Mouse (Mus musculus) forebrain, embryonic 15.5 days (tissue): ENCODE results near the gene Prdm2. TPM values are rescaled to one million over a fixed set of nuclear protein-coding genes. Genes with fewer than 3 reads are reported as not detected.

Experiments
- ATAC-seq: fragments of 200-750 bp; cut with Nextera tagmentation; replicated peaks from 2 replicates; pipeline ENCODE4 v1.8.0; 2017; ENCODE audit warnings: mild to moderate bottlenecking, moderate TSS enrichment, moderate library complexity
- H3K27ac ChIP-seq: fragments of 300-500 bp; sonication (generic); replicated peaks from 2 replicates; pipeline ENCODE4 v1.5.1; 2015; ENCODE audit warnings: mild to moderate bottlenecking, inconsistent platforms
- H3K27me3 ChIP-seq: fragments of 300-500 bp; sonication (generic); 2 replicates; pipeline ENCODE4 v1.6.1; 2015; ENCODE audit warnings: inconsistent platforms
- H3K36me3 ChIP-seq: fragments of 300-500 bp; sonication (generic); 2 replicates; pipeline ENCODE4 v1.6.1; 2015; ENCODE audit warnings: mild to moderate bottlenecking, inconsistent platforms
- H3K4me1 ChIP-seq: fragments of 300-500 bp; sonication (generic); 2 replicates; pipeline ENCODE4 v1.6.1; 2015; ENCODE audit warnings: inconsistent platforms
- H3K4me2 ChIP-seq: fragments of 300-500 bp; sonication (generic); replicated peaks from 2 replicates; pipeline ENCODE4 v1.6.1; 2015; ENCODE audit warnings: mild to moderate bottlenecking, inconsistent platforms
- H3K4me3 ChIP-seq: fragments of 300-500 bp; sonication (generic); 2 replicates; pipeline ENCODE4 v1.5.1; 2015; ENCODE audit warnings: mild to moderate bottlenecking, inconsistent platforms
- H3K9ac ChIP-seq: fragments of 300-500 bp; sonication (generic); replicated peaks from 2 replicates; pipeline ENCODE4 v1.6.1; 2015; ENCODE audit warnings: mild to moderate bottlenecking, inconsistent platforms
- H3K9me3 ChIP-seq: fragments of 300-500 bp; sonication (generic); 2 replicates; pipeline ENCODE4 v1.6.1; 2016; ENCODE audit warnings: inconsistent platforms
- whole genome bisulfite sequencing: fragments of 180-500 bp; shearing (Covaris S2); methylation state at CpG from one replicate; pipeline ENCODE4 v1.1.7; 2015; ENCODE audit warnings: mixed read lengths; 5-methylcytosine and 5-hydroxymethylcytosine counted together
- polyA plus RNA-seq: library from polyadenylated mRNA; unstranded; fragments of >200 nt; fragmentation: Nextera tagmentation; extraction: Ambion mirVana; gene quantifications from 2 replicates; pipeline ENCODE4 v1.2.1, GENCODE M21; 2015

Prdm2 gene
- 16.9 and 18.4 TPM in 2 replicates for polyA plus RNA-seq

- H3K9ac ChIP-seq: peak within 1 kb of the TSS; percentile 86
- H3K27me3 ChIP-seq: no peaks in the 10 kb centered on the region
- peaks cover 30% of the 10 kb centered on the region for H3K4me1 ChIP-seq
- H3K27ac ChIP-seq: peak within 1 kb of the TSS; percentile 89
- 2% methylated on average over 86 of the region's 96 CpGs for WGBS
- peak; percentile 78 for ATAC-seq
- peak within 1 kb of the TSS; percentile 87 for H3K4me3 ChIP-seq
- no peaks in the 10 kb centered on the region for H3K9me3 ChIP-seq
- peak within 1 kb of the TSS; percentile 79 for H3K4me2 ChIP-seq
- H3K36me3 ChIP-seq: no peaks in the 10 kb centered on the region
Measured at GRCm38 (mm10) chr4:143212341-143213174, at the start of gene Prdm2. Prdm2 (minus strand) TSS chr4:143212995.

- Histone ChIP-seq H3K4me3 (no peak overlapping the region), H3K9me3 (no peaks in the 10 kb centered on the region), H3K27ac (no peak overlapping the region), H3K36me3 (no peaks in the 10 kb centered on the region), H3K27me3 (no peaks in the 10 kb centered on the region), H3K4me1 (no peaks in the 10 kb centered on the region), H3K9ac (no peak overlapping the region), H3K4me2 (no peak overlapping the region)
- WGBS: 63% methylated on average over 7 of the region's 8 CpGs
- ATAC-seq: peak; percentile 58
Measured at GRCm38 (mm10) chr4:143259718-143260349, 47.0 kb upstream of the Prdm2 start.

DNA sequence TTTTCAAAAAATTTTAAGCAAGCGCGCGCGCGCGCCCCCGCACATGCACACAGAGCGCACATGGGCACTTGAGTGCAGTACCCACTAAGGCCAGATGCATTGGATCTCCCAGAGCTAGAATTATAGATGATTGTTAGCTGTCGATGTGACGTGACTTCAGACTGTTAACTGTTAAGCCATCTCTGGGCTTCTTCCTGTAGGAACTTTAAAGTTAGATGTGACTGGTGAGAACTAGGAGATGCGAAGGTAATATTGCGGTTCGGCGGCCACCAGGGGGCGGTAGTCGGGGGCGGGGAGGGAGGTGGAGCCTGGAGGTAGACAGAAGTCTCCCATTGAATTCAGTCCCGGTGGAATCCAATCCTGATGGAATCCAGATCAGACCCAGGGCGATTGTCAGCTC, 45.7 kb upstream of the Prdm2 start:
- Histone ChIP-seq H3K27ac (no peak overlapping the region), H3K4me1 (no peaks in the 10 kb centered on the region), H3K9me3 (no peaks in the 10 kb centered on the region), H3K4me2 (peak overlapping the region; percentile 24; the same call in 1 of the 2 replicates), H3K4me3 (no peak overlapping the region), H3K36me3 (no peaks in the 10 kb centered on the region), H3K27me3 (no peaks in the 10 kb centered on the region), H3K9ac (no peak overlapping the region)
- peak; percentile 32; the same call in 1 of the 2 replicates for ATAC-seq
- 39% methylated on average over 19 of the region's 19 CpGs for WGBS

DNA sequence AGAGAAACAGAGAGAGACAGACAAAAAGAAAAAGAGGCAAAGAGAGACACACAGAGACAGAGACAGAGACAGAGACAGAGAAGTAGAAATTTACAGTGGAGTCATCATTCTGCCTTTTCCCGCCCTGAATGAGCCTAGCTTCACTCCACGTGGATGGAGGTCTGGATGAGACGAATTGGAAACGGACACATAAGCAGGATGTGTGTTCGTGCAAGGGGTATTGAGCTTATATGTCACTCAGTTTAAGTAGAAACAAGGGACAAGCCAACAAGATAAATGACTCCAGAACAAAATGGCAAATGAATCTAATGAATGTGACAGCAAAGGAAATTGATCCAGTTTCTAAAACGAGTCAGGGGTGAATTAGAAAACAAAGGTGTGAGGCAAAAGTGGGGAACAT, 45.2 kb upstream of the Prdm2 start:
- 57% methylated on average over 6 of the region's 6 CpGs for WGBS
- no peaks in the 10 kb centered on the region for H3K27me3 ChIP-seq
- no peak for ATAC-seq
- no peak overlapping the region for H3K4me2 ChIP-seq
- H3K36me3 ChIP-seq: no peaks in the 10 kb centered on the region
- no peaks in the 10 kb centered on the region for H3K4me1 ChIP-seq
- no peaks in the 10 kb centered on the region for H3K9me3 ChIP-seq
- no peak overlapping the region for H3K9ac ChIP-seq
- H3K4me3 ChIP-seq: no peak overlapping the region
- no peak overlapping the region for H3K27ac ChIP-seq

DNA sequence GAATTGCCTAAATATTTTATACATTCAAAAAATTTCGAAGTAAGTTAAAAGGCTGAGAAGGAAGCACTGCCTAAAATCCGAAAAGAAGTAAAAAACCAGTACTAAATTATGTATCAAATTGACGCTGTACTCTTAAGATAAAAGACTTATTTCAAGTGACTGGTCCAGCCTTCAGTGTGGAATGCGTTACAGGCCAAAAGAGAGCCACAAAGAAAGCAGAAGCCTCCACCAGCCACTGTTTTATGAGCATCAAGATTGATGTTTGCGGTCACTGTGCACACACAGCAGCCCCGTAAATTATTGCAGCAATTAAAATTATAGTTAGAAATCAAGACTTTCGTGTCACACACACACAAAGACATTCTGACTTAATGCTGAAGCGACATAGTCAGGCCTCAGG, 42.7 kb upstream of the Prdm2 start:
- H3K27ac ChIP-seq: no peak overlapping the region
- 84% methylated on average over 8 of the region's 8 CpGs for WGBS

DNA sequence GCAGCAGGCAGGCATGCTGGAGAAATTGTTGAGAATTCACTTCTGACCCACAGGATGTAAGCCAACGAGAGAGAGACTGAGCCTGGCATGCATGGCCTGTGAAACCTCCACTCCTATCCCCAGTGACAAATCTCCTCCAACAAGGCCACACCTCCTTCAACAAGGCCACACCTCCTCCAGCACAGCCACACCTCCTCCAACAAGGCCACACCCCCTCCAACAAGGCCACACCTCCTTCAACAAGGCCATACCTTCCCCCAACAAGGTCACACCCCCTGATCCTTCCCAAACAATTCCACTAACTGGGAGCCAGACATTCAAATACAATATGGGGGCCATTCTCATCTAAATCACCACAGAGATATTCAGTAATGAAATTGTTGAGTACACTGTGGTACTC, 40.6 kb upstream of the Prdm2 start:
- H3K9me3 ChIP-seq: no peaks in the 10 kb centered on the region
- no peaks in the 10 kb centered on the region for H3K4me1 ChIP-seq
- H3K9ac ChIP-seq: no peak overlapping the region
- no peak overlapping the region for H3K27ac ChIP-seq
- no peaks in the 10 kb centered on the region for H3K27me3 ChIP-seq
- no peak overlapping the region for H3K4me2 ChIP-seq
- WGBS: 77% methylated on average over 1 of the region's 1 CpGs
- no peaks in the 10 kb centered on the region for H3K36me3 ChIP-seq
- H3K4me3 ChIP-seq: no peak overlapping the region
- no peak for ATAC-seq

More for the DNA sequence above, 42.7 kb upstream of the Prdm2 start:
- Histone ChIP-seq H3K4me2 (no peak overlapping the region), H3K9me3 (no peaks in the 10 kb centered on the region), H3K36me3 (no peaks in the 10 kb centered on the region), H3K27me3 (no peaks in the 10 kb centered on the region), H3K4me3 (no peak overlapping the region), H3K4me1 (no peaks in the 10 kb centered on the region), H3K9ac (no peak overlapping the region)
- no peak for ATAC-seq

DNA sequence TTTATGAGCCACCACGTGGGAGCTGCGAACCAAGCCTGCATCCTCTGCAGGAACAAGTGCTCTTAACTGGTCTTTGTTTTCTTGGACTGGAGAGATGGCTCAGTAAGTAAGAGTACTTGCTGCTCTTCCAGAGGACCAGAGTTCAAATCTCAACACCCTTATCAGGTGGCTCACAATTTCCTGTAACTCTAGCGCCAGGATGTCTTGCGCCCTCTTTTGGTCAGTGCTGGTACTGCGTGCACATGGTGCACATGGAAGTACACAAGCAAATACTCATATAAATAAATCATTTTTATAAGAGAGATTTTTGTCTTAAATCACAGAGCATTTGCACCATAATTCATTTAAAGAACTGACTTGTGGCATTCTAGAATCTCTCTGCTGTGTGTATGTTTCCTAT, 35.3 kb upstream of the Prdm2 start:
- Histone ChIP-seq H3K4me1 (no peaks in the 10 kb centered on the region), H3K27me3 (no peaks in the 10 kb centered on the region), H3K36me3 (no peaks in the 10 kb centered on the region), H3K9me3 (no peaks in the 10 kb centered on the region), H3K27ac (no peak overlapping the region), H3K4me3 (no peak overlapping the region), H3K9ac (no peak overlapping the region), H3K4me2 (no peak overlapping the region)
- no peak for ATAC-seq
- WGBS: 83% methylated on average over 5 of the region's 5 CpGs

GRCm38 (mm10) chr4:143241294-143241693, 28.5 kb upstream of the Prdm2 start:
- Histone ChIP-seq H3K9me3 (no peaks in the 10 kb centered on the region), H3K36me3 (no peaks in the 10 kb centered on the region), H3K4me3 (no peak overlapping the region), H3K9ac (no peak overlapping the region), H3K27ac (no peak overlapping the region), H3K4me2 (no peak overlapping the region), H3K4me1 (peaks cover 5% of the 10 kb centered on the region), H3K27me3 (no peaks in the 10 kb centered on the region)
- ATAC-seq: no peak
- 78% methylated on average over 9 of the region's 9 CpGs for WGBS

GRCm38 (mm10) chr4:143239615-143240201, 26.9 kb upstream of the Prdm2 start:
- H3K27ac ChIP-seq: no peak overlapping the region
- H3K9ac ChIP-seq: no peak overlapping the region
- peaks cover 5% of the 10 kb centered on the region for H3K4me1 ChIP-seq
- no peak overlapping the region for H3K4me3 ChIP-seq
- no peaks in the 10 kb centered on the region for H3K36me3 ChIP-seq
- no peaks in the 10 kb centered on the region for H3K9me3 ChIP-seq
- no peak overlapping the region for H3K4me2 ChIP-seq
- H3K27me3 ChIP-seq: no peaks in the 10 kb centered on the region
- ATAC-seq: no peak
- 96% methylated on average over 9 of the region's 9 CpGs for WGBS

DNA sequence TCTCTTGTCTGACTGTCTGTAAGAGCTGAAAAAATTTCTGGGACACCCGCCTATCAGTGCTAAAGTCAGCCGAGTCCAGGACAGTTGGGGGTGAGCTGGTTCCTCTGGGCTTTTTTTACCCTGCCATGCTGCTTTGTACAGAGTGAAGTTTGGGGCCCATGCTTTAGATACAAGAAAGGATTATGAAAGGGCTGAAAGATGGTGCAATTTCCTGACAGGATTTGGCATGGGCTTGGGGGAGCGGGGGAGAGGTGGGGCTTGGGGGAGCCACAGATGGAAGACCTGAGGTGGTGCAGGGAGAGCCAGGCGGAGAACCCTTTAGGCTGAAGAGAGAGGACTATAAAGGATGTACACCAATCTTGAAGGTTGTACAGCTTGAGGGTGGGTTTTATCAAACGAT, 26.3 kb upstream of the Prdm2 start:
- H3K27me3 ChIP-seq: no peaks in the 10 kb centered on the region
- WGBS: 94% methylated on average over 5 of the region's 5 CpGs
- no peak overlapping the region for H3K4me2 ChIP-seq
- H3K9me3 ChIP-seq: no peaks in the 10 kb centered on the region
- no peak for ATAC-seq
- H3K4me1 ChIP-seq: peaks cover 5% of the 10 kb centered on the region
- no peaks in the 10 kb centered on the region for H3K36me3 ChIP-seq
- H3K4me3 ChIP-seq: no peak overlapping the region
- H3K9ac ChIP-seq: no peak overlapping the region
- H3K27ac ChIP-seq: no peak overlapping the region

- no peak for ATAC-seq
- H3K4me3 ChIP-seq: no peak overlapping the region
- H3K27me3 ChIP-seq: no peaks in the 10 kb centered on the region
- peaks cover 5% of the 10 kb centered on the region for H3K4me1 ChIP-seq
- H3K27ac ChIP-seq: no peak overlapping the region
- no peak overlapping the region; the same call in 1 of the 2 replicates for H3K4me2 ChIP-seq
- no peaks in the 10 kb centered on the region for H3K9me3 ChIP-seq
- no peak overlapping the region for H3K9ac ChIP-seq
- no peaks in the 10 kb centered on the region for H3K36me3 ChIP-seq
- 26% methylated on average over 23 of the region's 23 CpGs for WGBS
Measured at GRCm38 (mm10) chr4:143238241-143239031, 25.6 kb upstream of the Prdm2 start.
